In the genomic region with DNA sequence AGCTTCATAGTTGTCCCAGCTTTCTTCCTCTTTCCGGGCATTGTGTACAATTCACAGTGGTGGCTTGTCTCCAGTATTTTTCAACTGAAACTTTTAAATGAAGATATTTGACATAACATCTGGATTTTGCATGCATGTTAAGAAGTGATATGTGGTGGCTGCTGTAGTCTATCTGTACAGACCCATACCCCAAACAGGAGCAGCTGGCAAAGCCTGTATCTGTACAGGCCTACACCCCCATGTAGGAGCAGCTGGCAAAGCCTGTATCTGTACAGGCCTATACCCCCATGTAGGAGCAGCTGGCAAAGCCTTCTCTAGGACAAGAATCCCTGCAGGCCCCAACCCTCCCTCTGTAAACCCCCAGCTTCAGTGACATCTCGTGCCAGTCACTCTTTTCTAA, we compare ENCODE assay signal across 17 mouse cellular contexts. TPM values are rescaled to one million over a fixed set of nuclear protein-coding genes. Genes with fewer than 3 reads are reported as not detected.
DNase-seq lines count a peak whose midpoint lies in the region; ATAC-seq and TF ChIP-seq lines count a peak whose summit lies in the region.
"Had no signal": no experiment of that assay in that cellular context is flagged by ENCODE, and none has a peak within 500 bp of the region (broad histone marks: within the 10 kb centered on the region; RNA-seq: fewer than 3 reads in every experiment).

No protein-coding gene starts in this region.

- H3K4me1 ChIP-seq in lung, embryonic 14.5 days (ENCODE audit: insufficient read depth), result no peaks in the 10 kb centered on the region
- H3K4me1 ChIP-seq in intestine, embryonic 15.5 days (replicated peaks), result peaks cover 8% of the 10 kb centered on the region; the same call in 1 of the 2 replicates
- H3K4me1 ChIP-seq: embryonic facial prominence, embryonic 15.5 days had no signal

- H3K9ac ChIP-seq in lung, embryonic 14.5 days, result no peak overlapping the region
- H3K9ac ChIP-seq in intestine, embryonic 15.5 days, result no peak overlapping the region
- H3K9ac ChIP-seq: embryonic facial prominence, embryonic 15.5 days; limb, embryonic 12.5 days had no signal

- no peaks in the 10 kb centered on the region for H3K9me3 ChIP-seq in lung, embryonic 14.5 days (ENCODE audit: low read depth, low read length)
- H3K9me3 ChIP-seq in intestine, embryonic 15.5 days, result no peaks in the 10 kb centered on the region
- H3K9me3 ChIP-seq: embryonic facial prominence, embryonic 15.5 days; G1E; limb, embryonic 12.5 days; megakaryocyte, embryonic 14.5 days had no signal

- no peaks in the 10 kb centered on the region for H3K36me3 ChIP-seq in lung, embryonic 14.5 days (ENCODE audit: insufficient read depth)
- H3K36me3 ChIP-seq in intestine, embryonic 15.5 days, result no peaks in the 10 kb centered on the region
- H3K36me3 ChIP-seq: embryonic facial prominence, embryonic 15.5 days; limb, embryonic 12.5 days had no signal

- no peak overlapping the region for H3K4me2 ChIP-seq in lung, embryonic 14.5 days
- H3K4me2 ChIP-seq in intestine, embryonic 15.5 days (replicated peaks), result no peak overlapping the region
- H3K4me2 ChIP-seq: embryonic facial prominence, embryonic 15.5 days; limb, embryonic 12.5 days had no signal

- no peak for TF ChIP-seq CTCF in lung, embryonic 14.5 days (IDR thresholded peaks at IDR 0.05; ENCODE audit: low read depth)

- WGBS in lung, embryonic 14.5 days, result 59% methylated on average over 2 of the region's 2 CpGs
- WGBS in intestine, embryonic 15.5 days, result 76% methylated on average over 2 of the region's 2 CpGs

- H3K4me3 ChIP-seq in lung, embryonic 14.5 days (ENCODE audit: low read depth, low read length), result no peak overlapping the region
- H3K4me3 ChIP-seq in intestine, embryonic 15.5 days (replicated peaks), result no peak overlapping the region
- H3K4me3 ChIP-seq: embryonic facial prominence, embryonic 15.5 days; limb, embryonic 12.5 days; megakaryocyte, embryonic 14.5 days had no signal

- ATAC-seq in lung, embryonic 14.5 days (ENCODE audit: insufficient read depth), result no peak
- ATAC-seq in intestine, embryonic 15.5 days, result no peak
- ATAC-seq in megakaryocyte, adult 5-6 weeks (ENCODE audit: poor library complexity, severe bottlenecking), result 0 out of 2 replicates have a peak, but pooled peaks have one; percentile 30

- H3K27me3 ChIP-seq in lung, embryonic 14.5 days (ENCODE audit: insufficient read depth, low read length), result no peaks in the 10 kb centered on the region
- H3K27me3 ChIP-seq in intestine, embryonic 15.5 days (replicated peaks), result no peaks in the 10 kb centered on the region
- H3K27me3 ChIP-seq: embryonic facial prominence, embryonic 15.5 days; limb, embryonic 12.5 days; megakaryocyte, embryonic 14.5 days had no signal

- H3K27ac ChIP-seq in lung, embryonic 14.5 days (ENCODE audit: low read depth), result peak overlapping the region; percentile 56; the same call in 1 of the 2 replicates
- 0 out of 2 replicates have a peak overlapping the region, but pooled peaks have one; percentile 58 for H3K27ac ChIP-seq in intestine, embryonic 15.5 days

- DNase-seq in heart, adult 8-10 months (ENCODE audit: low spot score), result peak; percentile 48
- no peak for DNase-seq in heart, postnatal 4 days
- no peak for DNase-seq in lung, embryonic 14.5 days
- no peak for DNase-seq in lung, postnatal 10 days
- DNase-seq in adrenal gland, adult 8-10 months, result no peak
- no peak for DNase-seq in adrenal gland, postnatal 14 days
- DNase-seq: cerebellum, adult 11 months; cerebellum, postnatal 36 days; gastrocnemius, postnatal 25 days; kidney, postnatal 36 days; right cerebral cortex, postnatal 14 days had no signal

RNA-seq across cellular contexts. Expression of a gene that starts 50.1 kb away (rescaled TPM):
- 10 to 100 TPM; 42.1 to 56.5 (median 53.1) TPM for total RNA-seq in heart, adult 8-10 months (2022)
- 100 to 1,000 TPM in 1 of 2 experiments, 10 to 100 TPM in 1; 97.4 to 105 TPM for total RNA-seq in heart, postnatal 4 days (2021)
- 101 and 103 TPM in 2 replicates for polyA plus RNA-seq in lung, embryonic 14.5 days (2014; fragmentation: Nextera tagmentation; extraction: Ambion mirVana)
- 33.3 and 43.3 TPM in 2 replicates for polyA plus RNA-seq in intestine, embryonic 15.5 days (2015; fragmentation: Nextera tagmentation; extraction: Ambion mirVana)
- 99.8 and 125 TPM in 2 replicates for total RNA-seq in megakaryocyte, adult 5-6 weeks (2015)
- 107 and 119 TPM in 2 replicates for total RNA-seq in megakaryocyte, adult 5-6 weeks (2017)
- total RNA-seq in adrenal gland, adult 8-10 months (2022), result 100 to 1,000 TPM in 1 of 4 experiments, 10 to 100 TPM in 3; 82.4 to 120 (median 95.1) TPM
- total RNA-seq in adrenal gland, postnatal 14 days (2021), result 74.9 and 80.4 TPM in 2 replicates
